Mouse (Mus musculus): ENCODE data around the gene Lefty2.

- TF ChIP-seq ELF1 (IDR thresholded peaks at IDR 0.05; ENCODE audit: low read depth, low read length) (no peak), EP300 (IDR thresholded peaks at IDR 0.05; ENCODE audit: low read depth in 1 of 2, low read length in 2 of 2) (no peak), CTCF (IDR thresholded peaks at IDR 0.05 in 2 of 3, conservative IDR thresholded peaks at IDR 0.05 in 1 of 3; ENCODE audit: control insufficient read depth in 1 of 3, insufficient read depth in 1 of 3, low read depth in 2 of 3, low read length in 3 of 3, poor library complexity in 1 of 3, severe bottlenecking in 1 of 3) (no peak), TAL1 (IDR thresholded peaks at IDR 0.05; ENCODE audit: low read length) (no peak), POLR2A (IDR thresholded peaks at IDR 0.05; ENCODE audit: control insufficient read depth in 1 of 2, insufficient read depth in 1 of 2, low read depth in 1 of 2, low read length in 2 of 2, poor library complexity in 1 of 2) (no peak), TCF12 (IDR thresholded peaks at IDR 0.05; ENCODE audit: low read depth, low read length) (no peak), E2F4 (IDR thresholded peaks at IDR 0.05; ENCODE audit: borderline replicate concordance, low read depth, low read length) (no peak), GATA1 (IDR thresholded peaks at IDR 0.05; ENCODE audit: low read depth, low read length) (no peak), ETS1 (IDR thresholded peaks at IDR 0.05; ENCODE audit: low read depth, low read length) (no peak), MAFK (IDR thresholded peaks at IDR 0.05; ENCODE audit: borderline replicate concordance, low read depth, low read length) (no peak), POLR2AphosphoS5 (IDR thresholded peaks at IDR 0.05; ENCODE audit: borderline replicate concordance, low read depth, low read length) (no peak)
These were observed 18.3 kb upstream of the Lefty2 start for GRCm38 (mm10) chr1:180874615-180875014.

Data from MEL (cell line).